Mouse (Mus musculus) granulocyte monocyte progenitor cell, adult 5-6 weeks (primary cell): Measurements from ENCODE around the gene Mmp23. TPM values are rescaled to one million over a fixed set of nuclear protein-coding genes. Genes with fewer than 3 reads are reported as not detected.
"Not testable (repeated sequence)": the region's sequence is repeated elsewhere in the genome, so short reads cannot be mapped to it uniquely, and the experiment has no call there.

Source experiments
- ATAC-seq: replicated peaks from 2 replicates; pipeline ENCODE4 v1.8.0; 2016; ENCODE audit warnings: mild to moderate bottlenecking, moderate TSS enrichment, inconsistent platforms; ENCODE audit not compliant: poor library complexity, severe bottlenecking
- total RNA-seq, 2 experiments: library from RNA; stranded (forward) in 1 of 2; stranded (reverse) in 1 of 2; fragments of 200-712, 200-1000 nt in 1 of 2; fragments of >200 nt in 1 of 2; fragmentation: Nextera tagmentation in 1 of 2; gene quantifications; 2 replicates each; pipeline ENCODE4 v1.2.3; 2014 to 2017

The Mmp23 gene
- total RNA-seq (2014; fragmentation: Nextera tagmentation), result not detected in 2 replicates
- not detected in 2 replicates for total RNA-seq (2017)

GRCm38 (mm10) chr4:155653086-155653450 lies at the start of gene Mmp23:
Gene Mmp23, minus strand, starts transcription at chr4:155653384.
- peak; percentile 54 for ATAC-seq

GRCm38 (mm10) chr4:155700425-155700824 lies 47.2 kb upstream of the Mmp23 start:
- no peak for ATAC-seq

GRCm38 (mm10) chr4:155696261-155697255 lies 43.4 kb upstream of the Mmp23 start:
- no peak for ATAC-seq

GRCm38 (mm10) chr4:155695531-155696062 lies 42.4 kb upstream of the Mmp23 start:
- ATAC-seq, result no peak

GRCm38 (mm10) chr4:155694482-155695401 lies 41.6 kb upstream of the Mmp23 start:
- peak; percentile 83 for ATAC-seq

- ATAC-seq, result peak; percentile 40
Observed at GRCm38 (mm10) chr4:155694111-155694481, 40.9 kb upstream of the Mmp23 start, which contains the start of gene Fndc10. Gene Fndc10, plus strand, starts transcription at chr4:155694342.

GRCm38 (mm10) chr4:155692421-155692820 lies 39.2 kb upstream of the Mmp23 start:
- ATAC-seq, result 0 out of 2 replicates have a peak, but pooled peaks have one; percentile 15

GRCm38 (mm10) chr4:155690571-155691375 lies 37.6 kb upstream of the Mmp23 start:
- ATAC-seq, result no peak

GRCm38 (mm10) chr4:155687764-155688163 lies 34.6 kb upstream of the Mmp23 start:
- not testable (repeated sequence) for ATAC-seq

GRCm38 (mm10) chr4:155683670-155684277 lies 30.6 kb upstream of the Mmp23 start:
- ATAC-seq, result peak; percentile 63

- peak; percentile 42; the same call in 1 of the 2 replicates for ATAC-seq
Observed at GRCm38 (mm10) chr4:155675991-155676390, 22.8 kb upstream of the Mmp23 start.

GRCm38 (mm10) chr4:155672082-155672481 lies 18.9 kb upstream of the Mmp23 start:
- no peak for ATAC-seq

GRCm38 (mm10) chr4:155670236-155670635 lies 17.1 kb upstream of the Mmp23 start:
- not testable (repeated sequence) for ATAC-seq

GRCm38 (mm10) chr4:155669598-155670075 lies 16.5 kb upstream of the Mmp23 start:
- no peak for ATAC-seq

- peak; percentile 89 for ATAC-seq
Observed at GRCm38 (mm10) chr4:155668689-155669597, 15.8 kb upstream of the Mmp23 start, which contains the start of gene Mib2. Gene Mib2, minus strand, starts transcription at chr4:155669198.

GRCm38 (mm10) chr4:155666903-155667302 lies 13.7 kb upstream of the Mmp23 start:
- peak; percentile 17; the same call in 1 of the 2 replicates for ATAC-seq

- ATAC-seq, result no peak
Observed at GRCm38 (mm10) chr4:155660641-155661040, 7.5 kb upstream of the Mmp23 start.

- no peak for ATAC-seq
Observed at GRCm38 (mm10) chr4:155658961-155659360, 5.8 kb upstream of the Mmp23 start.
